Mouse (Mus musculus): Measurements from ENCODE around the gene Tut1. TPM values are rescaled to one million over a fixed set of nuclear protein-coding genes. Genes with fewer than 3 reads are reported as not detected.

The Tut1 gene
- polyA plus RNA-seq, 1 experiment from 2014 or later = 12.6 TPM

DNA sequence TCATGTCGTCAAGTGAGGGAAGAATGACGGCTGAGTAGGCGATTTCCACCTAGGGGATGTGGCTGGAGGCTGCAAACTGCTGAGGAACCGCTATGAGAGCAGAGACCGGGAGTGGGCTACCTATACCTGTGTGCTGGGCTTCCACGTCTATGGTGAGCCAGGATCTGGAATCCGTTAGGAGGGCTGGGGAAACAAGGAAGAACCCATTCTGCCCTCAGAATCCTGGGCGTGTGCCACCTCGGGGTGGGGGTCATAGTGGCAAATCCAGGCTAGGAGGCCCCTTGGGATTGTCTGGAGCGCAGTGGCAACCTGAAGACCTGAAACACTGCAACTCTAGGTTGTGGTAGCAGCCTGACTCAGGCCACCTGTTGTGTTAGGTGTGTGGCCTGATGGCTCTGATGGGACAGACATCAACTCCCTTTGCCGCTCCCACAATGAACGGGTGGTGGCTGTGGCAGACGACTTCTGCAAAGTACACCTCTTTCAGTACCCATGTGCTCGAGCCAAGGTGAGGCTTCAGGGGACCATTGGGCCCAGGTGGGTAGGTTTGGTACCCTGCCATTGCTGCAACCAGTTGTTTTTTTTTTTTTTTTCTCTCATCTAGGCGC lies 13.0 kb upstream of the Tut1 start:
- H3K9me3 ChIP-seq (replicated peaks; ENCODE audit: control insufficient read depth, low read length) = no peaks in the 10 kb centered on the region
- H3K4me3 ChIP-seq (ENCODE audit: low read depth, low read length) = no peak overlapping the region
- no peak overlapping the region for H3K9ac ChIP-seq (ENCODE audit: low read depth, low read length)
- peaks cover 36% of the 10 kb centered on the region for H3K4me1 ChIP-seq (ENCODE audit: control insufficient read depth, low read depth, low read length)
- no peak overlapping the region for H3K27ac ChIP-seq (ENCODE audit: low read length)
- peak overlapping the region; percentile 80 for H3K4me2 ChIP-seq (ENCODE audit: low read depth, low read length)
- peaks cover 16% of the 10 kb centered on the region for H3K36me3 ChIP-seq (ENCODE audit: control insufficient read depth, insufficient read depth)
- no peak for ATAC-seq (ENCODE audit: low read depth)
- WGBS (ENCODE audit: insufficient replicate concordance) = 78% methylated on average over 15 of the region's 15 CpGs
- no peaks in the 10 kb centered on the region for H3K27me3 ChIP-seq (ENCODE audit: control insufficient read depth, insufficient read depth, low read depth, low read length)

DNA sequence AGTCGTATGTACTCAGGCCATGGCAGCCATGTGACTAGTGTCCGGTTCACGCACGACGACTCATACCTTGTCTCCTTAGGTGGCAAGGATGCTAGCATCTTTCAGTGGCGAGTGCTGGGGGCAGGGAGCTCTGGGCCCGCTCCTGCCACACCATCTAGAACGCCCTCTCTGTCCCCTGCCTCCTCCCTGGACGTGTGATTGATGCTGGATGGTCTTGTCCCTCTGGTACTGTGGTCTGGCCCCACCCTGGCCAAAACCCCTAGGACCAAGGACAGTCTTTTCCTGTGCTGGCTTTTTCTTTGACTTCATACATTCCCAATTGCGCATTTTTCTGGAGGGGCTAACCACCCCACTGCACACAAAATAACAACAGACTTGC lies 12.5 kb upstream of the Tut1 start:
- H3K4me3 ChIP-seq (ENCODE audit: low read depth, low read length) = peak overlapping the region; percentile 78
- peak overlapping the region; percentile 96 for H3K9ac ChIP-seq (ENCODE audit: low read depth, low read length)
- H3K27ac ChIP-seq (ENCODE audit: low read length) = peak overlapping the region; percentile 98
- H3K4me2 ChIP-seq (ENCODE audit: low read depth, low read length) = peak overlapping the region; percentile 80
- H3K9me3 ChIP-seq (replicated peaks; ENCODE audit: control insufficient read depth, low read length) = no peaks in the 10 kb centered on the region
- ATAC-seq (ENCODE audit: low read depth) = no peak
- peaks cover 21% of the 10 kb centered on the region for H3K36me3 ChIP-seq (ENCODE audit: control insufficient read depth, insufficient read depth)
- H3K27me3 ChIP-seq (ENCODE audit: control insufficient read depth, insufficient read depth, low read depth, low read length) = no peaks in the 10 kb centered on the region
- WGBS (ENCODE audit: insufficient replicate concordance) = 49% methylated on average over 10 of the region's 10 CpGs
- peaks cover 41% of the 10 kb centered on the region for H3K4me1 ChIP-seq (ENCODE audit: control insufficient read depth, low read depth, low read length)

DNA sequence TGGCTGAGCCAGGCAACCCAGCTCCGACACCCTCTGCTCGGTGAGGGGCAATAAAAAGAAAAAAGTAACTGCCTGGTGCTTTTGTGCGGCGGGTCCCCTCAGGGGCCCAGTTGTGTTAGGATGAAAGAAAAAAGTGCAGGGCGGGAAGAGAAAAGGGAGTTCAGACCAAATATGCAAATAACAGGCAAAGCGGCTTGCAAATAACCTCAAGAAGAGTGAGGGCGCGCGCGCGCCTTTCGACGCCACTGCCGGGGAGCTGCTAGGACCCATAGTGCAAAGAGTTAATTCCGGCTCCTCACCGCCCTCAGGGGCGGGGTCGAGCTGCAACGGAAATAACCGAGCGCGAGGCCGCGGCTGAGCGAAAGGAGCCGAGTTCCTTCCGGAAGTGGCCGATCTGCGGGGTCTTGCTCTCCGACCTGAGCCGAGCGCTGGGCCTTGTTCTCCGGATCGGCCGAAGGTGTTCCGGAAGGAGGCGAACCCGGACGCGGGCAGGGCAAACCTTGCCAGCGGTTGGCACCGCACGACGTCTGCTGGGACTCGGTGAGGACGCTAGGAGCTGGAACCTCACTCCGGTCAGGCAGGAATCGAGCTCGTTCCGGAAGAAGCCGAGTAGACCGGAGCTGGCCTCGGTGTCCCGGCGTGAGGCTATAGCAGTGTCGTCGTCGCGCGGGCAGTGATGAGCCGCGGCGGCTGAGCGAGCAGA lies 12.0 kb upstream of the Tut1 start, which contains the start of gene Mta2:
Gene Mta2, plus strand, starts transcription at position 361 of the 703 bp plus-strand sequence.
- H3K4me3 ChIP-seq (ENCODE audit: low read depth, low read length) = peak within 1 kb of the TSS; percentile 78
- no peaks in the 10 kb centered on the region for H3K9me3 ChIP-seq (replicated peaks; ENCODE audit: control insufficient read depth, low read length)
- peak within 1 kb of the TSS; percentile 96 for H3K9ac ChIP-seq (ENCODE audit: low read depth, low read length)
- peaks cover 24% of the 10 kb centered on the region for H3K36me3 ChIP-seq (ENCODE audit: control insufficient read depth, insufficient read depth)
- peak; percentile 93 for ATAC-seq (ENCODE audit: low read depth)
- under 1% methylated on average over 64 of the region's 64 CpGs for WGBS (ENCODE audit: insufficient replicate concordance)
- peaks cover 46% of the 10 kb centered on the region for H3K4me1 ChIP-seq (ENCODE audit: control insufficient read depth, low read depth, low read length)
- H3K27ac ChIP-seq (ENCODE audit: low read length) = peak within 1 kb of the TSS; percentile 98
- peak within 1 kb of the TSS; percentile 80 for H3K4me2 ChIP-seq (ENCODE audit: low read depth, low read length)
- H3K27me3 ChIP-seq (ENCODE audit: control insufficient read depth, insufficient read depth, low read depth, low read length) = no peaks in the 10 kb centered on the region

DNA sequence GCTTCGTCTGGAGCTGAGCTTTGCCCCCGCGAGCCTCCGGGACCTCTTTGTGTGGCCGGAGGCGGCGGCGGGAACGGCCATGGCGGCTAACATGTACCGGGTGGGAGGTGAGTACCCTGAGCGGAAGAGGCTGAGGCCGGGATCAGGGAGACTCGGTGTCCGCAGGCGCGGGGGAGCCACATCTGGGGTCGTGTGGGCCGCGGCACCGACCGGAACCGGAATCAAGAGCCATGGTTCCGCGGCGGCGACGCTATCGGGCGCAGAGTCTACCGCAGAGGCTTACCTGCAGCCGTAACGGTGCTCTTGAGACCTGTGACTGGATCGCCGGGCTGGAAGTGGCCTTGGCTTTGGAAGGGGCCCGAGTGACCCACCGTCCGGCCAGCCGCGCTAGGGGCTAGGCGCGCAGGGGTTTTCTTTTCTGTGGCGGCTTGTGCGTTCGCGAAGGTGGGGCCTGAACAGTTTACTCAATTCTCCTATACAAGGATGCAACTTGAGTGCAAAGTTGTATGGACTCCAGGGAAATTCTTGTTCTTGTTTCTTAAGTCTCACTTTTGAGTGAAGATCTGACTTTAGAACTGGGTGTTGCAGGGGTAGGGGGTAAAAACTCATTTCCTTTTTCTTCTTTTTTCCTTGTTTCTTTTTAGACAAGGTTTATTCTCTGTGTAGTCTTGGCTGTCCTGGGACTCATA lies 11.2 kb upstream of the Tut1 start:
- H3K9me3 ChIP-seq (replicated peaks; ENCODE audit: control insufficient read depth, low read length) = no peaks in the 10 kb centered on the region
- peak; percentile 16 for ATAC-seq (ENCODE audit: low read depth)
- peaks cover 29% of the 10 kb centered on the region for H3K36me3 ChIP-seq (ENCODE audit: control insufficient read depth, insufficient read depth)
- peak overlapping the region; percentile 78 for H3K4me3 ChIP-seq (ENCODE audit: low read depth, low read length)
- H3K4me2 ChIP-seq (ENCODE audit: low read depth, low read length) = peak overlapping the region; percentile 80
- peak overlapping the region; percentile 96 for H3K9ac ChIP-seq (ENCODE audit: low read depth, low read length)
- peaks cover 52% of the 10 kb centered on the region for H3K4me1 ChIP-seq (ENCODE audit: control insufficient read depth, low read depth, low read length)
- WGBS (ENCODE audit: insufficient replicate concordance) = 0% methylated on average over 46 of the region's 46 CpGs
- H3K27me3 ChIP-seq (ENCODE audit: control insufficient read depth, insufficient read depth, low read depth, low read length) = no peaks in the 10 kb centered on the region
- H3K27ac ChIP-seq (ENCODE audit: low read length) = peak overlapping the region; percentile 98

DNA sequence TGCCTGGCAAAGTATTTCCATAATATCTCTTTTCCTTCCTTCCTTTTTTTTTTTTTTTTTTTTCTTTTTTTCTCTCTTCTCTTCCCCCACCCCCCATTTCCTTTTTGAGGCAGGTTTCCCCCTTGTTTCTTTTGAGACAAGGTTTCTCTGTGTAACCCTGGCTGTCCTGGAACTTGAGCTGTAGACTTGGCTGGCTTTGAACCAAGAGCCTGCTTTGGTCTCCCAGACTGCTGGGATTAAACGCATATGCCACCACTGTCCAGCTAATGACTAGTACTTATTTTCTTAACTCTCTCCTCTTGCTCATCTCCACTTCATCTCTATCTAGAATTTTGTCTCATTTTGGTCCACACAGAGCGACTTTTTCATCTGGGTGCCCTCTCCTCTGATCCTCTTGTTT lies 10.6 kb upstream of the Tut1 start:
- H3K4me3 ChIP-seq (ENCODE audit: low read depth, low read length) = peak overlapping the region; percentile 78
- no peaks in the 10 kb centered on the region for H3K9me3 ChIP-seq (replicated peaks; ENCODE audit: control insufficient read depth, low read length)
- no peak for ATAC-seq (ENCODE audit: low read depth)
- peak overlapping the region; percentile 98 for H3K27ac ChIP-seq (ENCODE audit: low read length)
- 36% methylated on average over 2 of the region's 2 CpGs for WGBS (ENCODE audit: insufficient replicate concordance)
- H3K9ac ChIP-seq (ENCODE audit: low read depth, low read length) = peak overlapping the region; percentile 96
- H3K4me1 ChIP-seq (ENCODE audit: control insufficient read depth, low read depth, low read length) = peaks cover 53% of the 10 kb centered on the region
- H3K36me3 ChIP-seq (ENCODE audit: control insufficient read depth, insufficient read depth) = peaks cover 31% of the 10 kb centered on the region
- H3K4me2 ChIP-seq (ENCODE audit: low read depth, low read length) = peak overlapping the region; percentile 80
- H3K27me3 ChIP-seq (ENCODE audit: control insufficient read depth, insufficient read depth, low read depth, low read length) = no peaks in the 10 kb centered on the region

DNA sequence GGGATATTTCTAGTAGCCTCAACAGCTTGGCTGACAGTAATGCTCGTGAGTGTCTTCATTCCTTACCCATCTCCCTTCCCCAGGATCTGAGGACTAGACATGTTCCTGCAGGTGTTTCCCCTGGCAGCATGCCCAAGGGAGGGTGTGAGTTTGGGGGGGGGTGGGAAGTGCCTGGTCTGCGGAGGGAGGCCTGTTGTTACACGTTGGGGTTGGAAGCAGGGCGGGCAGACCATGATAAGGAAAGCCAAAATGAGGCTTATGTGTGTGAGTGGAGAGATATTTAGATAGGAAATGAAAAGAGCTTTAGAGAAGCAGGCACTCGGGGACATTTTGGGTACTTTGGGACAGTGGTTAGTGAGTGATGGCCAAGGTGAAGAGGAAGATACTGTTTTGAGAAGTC lies 9.6 kb upstream of the Tut1 start:
- Histone ChIP-seq H3K27me3 (ENCODE audit: control insufficient read depth, insufficient read depth, low read depth, low read length) (no peaks in the 10 kb centered on the region), H3K4me1 (ENCODE audit: control insufficient read depth, low read depth, low read length) (peaks cover 53% of the 10 kb centered on the region), H3K36me3 (ENCODE audit: control insufficient read depth, insufficient read depth) (peaks cover 40% of the 10 kb centered on the region), H3K9ac (ENCODE audit: low read depth, low read length) (peak overlapping the region; percentile 96), H3K9me3 (replicated peaks; ENCODE audit: control insufficient read depth, low read length) (no peaks in the 10 kb centered on the region), H3K4me2 (ENCODE audit: low read depth, low read length) (peak overlapping the region; percentile 80), H3K4me3 (ENCODE audit: low read depth, low read length) (peak overlapping the region; percentile 78), H3K27ac (ENCODE audit: low read length) (peak overlapping the region; percentile 98)
- 10% methylated on average over 5 of the region's 5 CpGs for WGBS (ENCODE audit: insufficient replicate concordance)
- peak; percentile 25; the same call in 1 of the 2 replicates for ATAC-seq (ENCODE audit: low read depth)

DNA sequence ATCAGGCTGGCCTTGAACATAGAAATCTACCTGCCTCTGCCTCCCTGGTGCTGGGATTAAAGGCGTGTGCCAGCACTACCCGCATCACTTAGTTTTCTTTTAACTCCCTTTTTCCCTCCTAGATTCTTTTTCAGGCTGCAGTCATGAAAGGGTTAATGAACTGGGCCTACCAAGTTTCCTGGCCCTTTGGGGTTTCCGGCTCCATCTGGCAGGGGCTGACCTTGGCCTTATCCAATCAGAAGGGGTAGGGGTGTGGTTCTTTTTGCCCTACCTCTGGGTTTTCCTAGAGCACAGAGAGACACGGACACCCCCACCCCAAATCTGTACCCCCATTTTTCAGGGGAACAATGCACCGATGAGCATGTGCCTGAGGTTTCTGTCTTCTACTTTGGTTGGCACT lies 8.9 kb upstream of the Tut1 start:
- Histone ChIP-seq H3K4me1 (ENCODE audit: control insufficient read depth, low read depth, low read length) (peaks cover 53% of the 10 kb centered on the region), H3K9me3 (replicated peaks; ENCODE audit: control insufficient read depth, low read length) (no peaks in the 10 kb centered on the region), H3K4me3 (ENCODE audit: low read depth, low read length) (peak overlapping the region; percentile 33), H3K4me2 (ENCODE audit: low read depth, low read length) (peak overlapping the region; percentile 80), H3K9ac (ENCODE audit: low read depth, low read length) (no peak overlapping the region; the same call in none of the 2 replicates), H3K36me3 (ENCODE audit: control insufficient read depth, insufficient read depth) (peaks cover 43% of the 10 kb centered on the region), H3K27me3 (ENCODE audit: control insufficient read depth, insufficient read depth, low read depth, low read length) (no peaks in the 10 kb centered on the region), H3K27ac (ENCODE audit: low read length) (peak overlapping the region; percentile 98)
- no peak for ATAC-seq (ENCODE audit: low read depth)
- WGBS (ENCODE audit: insufficient replicate concordance) = 13% methylated on average over 5 of the region's 5 CpGs

DNA sequence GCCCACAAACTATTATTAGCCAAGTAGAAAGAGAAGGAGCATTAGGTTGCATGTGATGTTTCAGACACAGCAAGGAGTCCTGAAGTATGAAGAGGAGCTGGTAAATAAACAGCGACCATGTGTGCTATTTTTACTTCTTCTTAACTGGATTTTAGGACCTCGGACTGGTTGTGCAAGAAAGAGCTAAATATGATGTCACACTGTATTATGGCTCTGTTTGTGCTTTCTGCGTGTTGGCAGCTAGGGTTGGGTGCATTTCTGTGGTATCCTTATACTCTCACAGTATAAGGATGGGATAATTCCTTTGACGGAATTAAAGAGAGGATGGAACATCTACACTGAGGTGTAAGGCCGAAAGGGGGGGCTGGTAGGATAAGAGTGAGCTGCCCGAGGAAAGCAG lies 8.4 kb upstream of the Tut1 start:
- Histone ChIP-seq H3K4me1 (ENCODE audit: control insufficient read depth, low read depth, low read length) (peaks cover 53% of the 10 kb centered on the region), H3K4me3 (ENCODE audit: low read depth, low read length) (peak overlapping the region; percentile 33), H3K27me3 (ENCODE audit: control insufficient read depth, insufficient read depth, low read depth, low read length) (no peaks in the 10 kb centered on the region), H3K36me3 (ENCODE audit: control insufficient read depth, insufficient read depth) (peaks cover 45% of the 10 kb centered on the region), H3K27ac (ENCODE audit: low read length) (peak overlapping the region; percentile 98), H3K9ac (ENCODE audit: low read depth, low read length) (no peak overlapping the region; the same call in 1 of the 2 replicates), H3K9me3 (replicated peaks; ENCODE audit: control insufficient read depth, low read length) (no peaks in the 10 kb centered on the region), H3K4me2 (ENCODE audit: low read depth, low read length) (peak overlapping the region; percentile 80)
- ATAC-seq (ENCODE audit: low read depth) = no peak
- WGBS (ENCODE audit: insufficient replicate concordance) = 68% methylated on average over 6 of the region's 6 CpGs
